Mouse (Mus musculus): ENCODE measurements around the gene Gart. TPM values are rescaled to one million over a fixed set of nuclear protein-coding genes. Genes with fewer than 3 reads are reported as not detected.
A peak's percentile ranks its signal among the peaks of the same experiment; 100 is the strongest.

Gart gene
- total and polyA plus RNA-seq, 3 experiments, result 356 to 722 (median 517) TPM

DNA sequence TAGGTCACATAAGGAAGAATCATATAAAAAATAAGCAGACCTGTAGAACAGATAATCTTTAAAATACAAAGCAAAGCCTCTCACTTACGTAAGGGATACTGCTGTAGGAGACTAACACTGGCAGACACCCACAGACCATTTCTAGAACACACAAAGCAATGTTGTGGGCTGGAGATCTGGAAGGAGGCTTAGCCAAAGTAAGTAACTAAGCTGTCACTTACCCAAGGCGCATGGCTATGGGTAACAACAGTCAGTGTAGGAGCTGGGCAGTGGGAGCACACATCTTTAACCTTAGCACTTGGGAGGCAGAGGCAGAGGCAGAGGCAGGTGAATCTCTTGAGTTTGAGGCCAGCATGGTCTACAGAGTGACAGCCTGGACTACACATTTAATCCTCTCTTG is 7.1 kb downstream of the Gart start:
- dilution Hi-C loops (cut with MboI; ENCODE audit: extremely low pct_ligation_motif_present, extremely low pct_unique_long_range_greater_than_20kb, low sequenced_read_pairs), result no loop called here
- Histone ChIP-seq H3K4me2 (ENCODE audit: insufficient read depth, low read depth, poor library complexity, severe bottlenecking) (no peak overlapping the region), H3K27me3 (replicated peaks) (no peaks in the 10 kb centered on the region), H3K4me3 (replicated peaks in 1 of 3; ENCODE audit: low read depth in 2 of 3, low read length in 2 of 3, poor library complexity in 1 of 3) (no peak overlapping the region), H3K9me3 (replicated peaks; ENCODE audit: low read length) (no peaks in the 10 kb centered on the region), H3K36me3 (replicated peaks in 1 of 2; ENCODE audit: control insufficient read depth in 1 of 2, insufficient read depth in 1 of 2, low read length in 1 of 2) (peaks cover 72 to 94% of the 10 kb centered on the region in 2 experiments), H3K27ac (ENCODE audit: insufficient read depth, low read depth) (no peak overlapping the region), H3K9ac (ENCODE audit: insufficient read depth, low read depth) (no peak overlapping the region), H3K4me1 (ENCODE audit: control insufficient read depth in 1 of 2, insufficient read depth in 2 of 2) (peaks cover 0 to 19% of the 10 kb centered on the region in 2 experiments; a peak in 2 of 4 replicates), H3K79me2 (replicated peaks; ENCODE audit: control insufficient read depth, extremely low read depth, insufficient read depth, poor library complexity, severe bottlenecking) (peaks cover 44% of the 10 kb centered on the region)
- in situ Hi-C loops (cut with MboI; ENCODE audit: low pct_ligation_motif_present, low pct_unique_long_range_greater_than_20kb, low sequenced_read_pairs), result no loop called here
- no peak for TF ChIP-seq TBP (conservative IDR thresholded peaks at IDR 0.05; ENCODE audit: low read depth, low read length)
- DNase-seq (ENCODE audit: extremely low read depth), result no peak

DNA sequence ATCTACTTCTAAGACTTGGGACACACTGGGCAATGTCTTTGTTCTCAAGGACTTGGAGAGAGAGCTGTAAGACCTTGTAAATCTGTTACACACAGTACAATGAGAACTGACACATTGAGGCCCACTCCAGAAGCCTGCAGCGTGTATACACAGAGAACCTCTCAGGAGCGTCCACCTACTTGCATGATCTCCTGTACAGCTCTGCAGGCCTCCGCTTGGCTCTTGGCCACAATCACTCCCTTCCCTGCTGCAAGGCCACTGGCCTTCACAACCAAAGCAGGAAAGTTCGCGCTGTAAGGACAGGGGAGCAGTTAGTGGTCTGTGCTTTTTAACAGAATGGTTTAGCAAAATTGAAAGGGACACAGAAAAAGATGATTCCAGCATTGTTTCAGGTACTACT is 7.6 kb downstream of the Gart start:
- dilution Hi-C loops (cut with MboI; ENCODE audit: extremely low pct_ligation_motif_present, extremely low pct_unique_long_range_greater_than_20kb, low sequenced_read_pairs), result no loop called here
- H3K79me2 ChIP-seq (replicated peaks; ENCODE audit: control insufficient read depth, extremely low read depth, insufficient read depth, poor library complexity, severe bottlenecking), result peaks cover 39% of the 10 kb centered on the region
- no peaks in the 10 kb centered on the region for H3K27me3 ChIP-seq (replicated peaks)
- no peak for TF ChIP-seq SMC3 (IDR thresholded peaks at IDR 0.05; ENCODE audit: low read depth, low read length)
- 0 out of 2 replicates have a peak, but pooled peaks have one; percentile 20 for TF ChIP-seq POLR2A (IDR thresholded peaks at IDR 0.05; ENCODE audit: low read depth, low read length)
- H3K36me3 ChIP-seq (replicated peaks in 1 of 2; ENCODE audit: control insufficient read depth in 1 of 2, insufficient read depth in 1 of 2, low read length in 1 of 2), result peaks cover 76 to 90% of the 10 kb centered on the region in 2 experiments
- H3K4me1 ChIP-seq (ENCODE audit: control insufficient read depth in 1 of 2, insufficient read depth in 2 of 2), result peaks cover 0 to 14% of the 10 kb centered on the region in 2 experiments; a peak in 2 of 4 replicates
- H3K4me3 ChIP-seq (replicated peaks in 1 of 3; ENCODE audit: low read depth in 2 of 3, low read length in 2 of 3, poor library complexity in 1 of 3), result no peak overlapping the region
- H3K9ac ChIP-seq (ENCODE audit: insufficient read depth, low read depth), result no peak overlapping the region
- no peak overlapping the region for H3K27ac ChIP-seq (ENCODE audit: insufficient read depth, low read depth)
- in situ Hi-C loops (cut with MboI; ENCODE audit: low pct_ligation_motif_present, low pct_unique_long_range_greater_than_20kb, low sequenced_read_pairs), result no loop called here
- no peak for DNase-seq (ENCODE audit: extremely low read depth)
- no peak overlapping the region for H3K4me2 ChIP-seq (ENCODE audit: insufficient read depth, low read depth, poor library complexity, severe bottlenecking)
- no peaks in the 10 kb centered on the region for H3K9me3 ChIP-seq (replicated peaks; ENCODE audit: low read length)

DNA sequence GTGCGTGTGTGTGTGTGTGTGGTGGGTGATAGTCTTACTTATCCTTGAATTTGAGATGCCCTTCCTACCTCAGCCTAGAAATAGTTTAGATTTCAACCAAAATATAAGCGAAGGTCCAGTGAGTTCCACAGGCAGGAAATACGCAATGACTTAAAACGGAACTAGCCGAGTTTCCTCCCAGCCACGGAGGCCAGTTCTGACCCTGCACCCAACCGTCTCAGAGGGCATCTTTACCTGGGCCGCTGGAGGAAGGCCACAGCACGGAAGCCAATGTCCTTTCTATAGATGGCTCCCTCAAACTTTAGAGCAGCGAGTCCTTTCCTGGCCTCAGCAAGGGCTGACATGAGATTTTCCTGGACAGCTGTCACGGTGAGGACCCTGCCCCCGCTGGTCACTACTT is 13.1 kb downstream of the Gart start:
- no peak overlapping the region for H3K4me3 ChIP-seq (replicated peaks in 1 of 3; ENCODE audit: low read depth in 2 of 3, low read length in 2 of 3, poor library complexity in 1 of 3)
- H3K79me2 ChIP-seq (replicated peaks; ENCODE audit: control insufficient read depth, extremely low read depth, insufficient read depth, poor library complexity, severe bottlenecking), result peaks cover 3% of the 10 kb centered on the region; the same call in 1 of the 2 replicates
- dilution Hi-C loops (cut with MboI; ENCODE audit: extremely low pct_ligation_motif_present, extremely low pct_unique_long_range_greater_than_20kb, low sequenced_read_pairs), result no loop called here
- peaks cover 86 to 92% of the 10 kb centered on the region in 2 experiments for H3K36me3 ChIP-seq (replicated peaks in 1 of 2; ENCODE audit: control insufficient read depth in 1 of 2, insufficient read depth in 1 of 2, low read length in 1 of 2)
- no peaks in the 10 kb centered on the region for H3K27me3 ChIP-seq (replicated peaks)
- H3K27ac ChIP-seq (ENCODE audit: insufficient read depth, low read depth), result no peak overlapping the region
- H3K4me2 ChIP-seq (ENCODE audit: insufficient read depth, low read depth, poor library complexity, severe bottlenecking), result no peak overlapping the region
- H3K9me3 ChIP-seq (replicated peaks; ENCODE audit: low read length), result no peaks in the 10 kb centered on the region
- H3K9ac ChIP-seq (ENCODE audit: insufficient read depth, low read depth), result no peak overlapping the region
- in situ Hi-C loops (cut with MboI; ENCODE audit: low pct_ligation_motif_present, low pct_unique_long_range_greater_than_20kb, low sequenced_read_pairs), result no loop called here
- no peak for DNase-seq (ENCODE audit: extremely low read depth)
- TF ChIP-seq USF2 (conservative IDR thresholded peaks at IDR 0.05; ENCODE audit: low read depth, low read length), result no peak
- TF ChIP-seq TCF12 (IDR thresholded peaks at IDR 0.05; ENCODE audit: low read depth, low read length), result no peak
- no peak for TF ChIP-seq MYC (IDR thresholded peaks at IDR 0.05; ENCODE audit: low read depth, low read length)
- no peak for TF ChIP-seq E2F4 (IDR thresholded peaks at IDR 0.05; ENCODE audit: insufficient replicate concordance, low read depth, low read length)
- TF ChIP-seq USF1 (IDR thresholded peaks at IDR 0.05; ENCODE audit: low read depth, low read length), result no peak
- TF ChIP-seq CHD1 (IDR thresholded peaks at IDR 0.05; ENCODE audit: low read depth, low read length), result no peak
- TF ChIP-seq NRF1 (IDR thresholded peaks at IDR 0.05; ENCODE audit: low read depth, low read length), result no peak
- no peak for TF ChIP-seq KAT2A (IDR thresholded peaks at IDR 0.05; ENCODE audit: insufficient replicate concordance, low read length)
- TF ChIP-seq SMC3 (IDR thresholded peaks at IDR 0.05; ENCODE audit: low read depth, low read length), result no peak
- TF ChIP-seq TBP (conservative IDR thresholded peaks at IDR 0.05; ENCODE audit: low read depth, low read length), result no peak
- no peak; the same call in 1 of the 2 replicates for TF ChIP-seq POLR2A (IDR thresholded peaks at IDR 0.05; ENCODE audit: low read depth, low read length)
- TF ChIP-seq ELF1 (IDR thresholded peaks at IDR 0.05; ENCODE audit: low read depth, low read length), result no peak
- TF ChIP-seq RCOR1 (conservative IDR thresholded peaks at IDR 0.05; ENCODE audit: low read depth, low read length), result no peak
- H3K4me1 ChIP-seq (ENCODE audit: control insufficient read depth in 1 of 2, insufficient read depth in 2 of 2), result no peaks in the 10 kb centered on the region
